Mouse (Mus musculus) cerebellum, adult (tissue): ENCODE measurements around the gene Pcsk4.

Source experiments
- ATAC-seq: cut with Nextera tagmentation; 2 replicates; pipeline ENCODE4 v1.9.2; 2017; ENCODE audit warnings: mild to moderate bottlenecking, moderate library complexity, mixed read lengths; ENCODE audit not compliant: insufficient number of reproducible peaks, low FRiP score, low TSS enrichment

Gene Pcsk4

GRCm38 (mm10) chr10:80324120-80325037 is 4.9 kb downstream of the Pcsk4 start:
- no peak for ATAC-seq

- peak; percentile 31; the same call in 1 of the 2 replicates for ATAC-seq
These were observed 5.8 kb downstream of the Pcsk4 start for GRCm38 (mm10) chr10:80323261-80324119.

- no peak for ATAC-seq
These were observed 6.5 kb downstream of the Pcsk4 start for GRCm38 (mm10) chr10:80322811-80323211.

GRCm38 (mm10) chr10:80321670-80322581 is 7.4 kb downstream of the Pcsk4 start:
- ATAC-seq, result no peak

- no peak for ATAC-seq
These were observed 8.2 kb downstream of the Pcsk4 start for GRCm38 (mm10) chr10:80321014-80321669.

- ATAC-seq, result peak; percentile 46; the same call in 1 of the 2 replicates
These were observed 8.9 kb downstream of the Pcsk4 start, which contains the start of gene 2310011J03Rik for GRCm38 (mm10) chr10:80320340-80320760. 2310011J03Rik (minus strand) TSS chr10:80320537.

GRCm38 (mm10) chr10:80317011-80317410 is 12.3 kb downstream of the Pcsk4 start:
- ATAC-seq, result no peak

- ATAC-seq, result no peak
These were observed 12.9 kb downstream of the Pcsk4 start for GRCm38 (mm10) chr10:80316359-80316781.

- no peak for ATAC-seq
These were observed 14.0 kb downstream of the Pcsk4 start for GRCm38 (mm10) chr10:80315315-80315714.

GRCm38 (mm10) chr10:80314494-80315001 is 14.8 kb downstream of the Pcsk4 start:
- no peak for ATAC-seq

- no peak; the same call in 1 of the 2 replicates for ATAC-seq
These were observed 15.6 kb downstream of the Pcsk4 start for GRCm38 (mm10) chr10:80313627-80314201.

- no peak for ATAC-seq
These were observed 16.5 kb downstream of the Pcsk4 start for GRCm38 (mm10) chr10:80312586-80313504.

GRCm38 (mm10) chr10:80311560-80311959 is 17.7 kb downstream of the Pcsk4 start:
- no peak for ATAC-seq

- ATAC-seq, result no peak
These were observed 24.4 kb downstream of the Pcsk4 start for GRCm38 (mm10) chr10:80304862-80305261.

- ATAC-seq, result no peak
These were observed 24.8 kb downstream of the Pcsk4 start for GRCm38 (mm10) chr10:80304458-80304857.

GRCm38 (mm10) chr10:80302471-80302881 is 26.8 kb downstream of the Pcsk4 start:
- no peak; the same call in 1 of the 2 replicates for ATAC-seq

- no peak for ATAC-seq
These were observed 27.3 kb downstream of the Pcsk4 start for GRCm38 (mm10) chr10:80302082-80302355.
